Mouse (Mus musculus): Measurements from ENCODE around the gene Desi1.

DNA sequence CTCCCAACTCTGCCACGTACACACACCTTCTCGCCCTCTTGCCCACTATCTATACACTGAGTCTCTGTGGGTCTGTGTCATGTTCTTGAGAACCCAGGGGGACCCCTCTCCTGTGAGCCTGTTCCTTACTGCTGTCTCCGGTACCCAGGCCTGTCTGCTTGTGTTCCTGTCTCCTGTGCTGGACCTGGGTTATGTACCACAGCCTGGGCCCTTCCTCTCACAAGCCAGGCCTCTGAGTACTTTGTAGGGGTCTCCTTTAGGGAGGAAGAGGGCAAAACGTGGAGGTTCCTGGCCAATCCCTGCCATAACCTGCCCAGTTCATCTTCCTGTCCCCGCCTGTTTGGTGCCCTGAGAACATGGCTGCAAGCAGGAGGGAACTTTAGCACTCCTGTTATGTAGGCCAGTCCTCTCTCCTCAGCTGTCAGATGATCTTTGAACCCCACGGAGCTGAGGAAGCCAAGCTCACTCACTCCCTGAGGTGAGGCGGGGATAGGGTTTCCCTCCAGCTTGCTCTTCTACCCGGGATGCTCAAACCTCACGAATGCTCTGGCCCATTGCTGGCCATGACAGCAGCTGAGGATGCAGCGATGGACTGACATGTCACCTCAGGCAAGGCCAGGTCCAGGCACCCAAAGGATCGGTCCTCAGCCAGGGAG is 84.1 kb downstream of the Desi1 start:
- TF ChIP-seq POLR2A (IDR thresholded peaks at IDR 0.05; ENCODE audit: insufficient read length, low read depth) = no peak
- TF ChIP-seq USF1 (IDR thresholded peaks at IDR 0.05; ENCODE audit: low read depth) = no peak
- peak; percentile 73 for TF ChIP-seq POLR2AphosphoS2 (IDR thresholded peaks at IDR 0.05; ENCODE audit: insufficient read length, low read depth)
- no peak for TF ChIP-seq CEBPB (IDR thresholded peaks at IDR 0.05; ENCODE audit: insufficient read depth, poor library complexity, severe bottlenecking)
- TF ChIP-seq MYOG (IDR thresholded peaks at IDR 0.05; ENCODE audit: control insufficient read depth in 1 of 3, insufficient read depth in 1 of 3, insufficient read length in 2 of 3, low read depth in 2 of 3) = no peak
- TF ChIP-seq TCF3 (IDR thresholded peaks at IDR 0.05; ENCODE audit: insufficient read length, low read depth) = no peak
- TF ChIP-seq MAX (IDR thresholded peaks at IDR 0.05; ENCODE audit: low read depth) = no peak
- TF ChIP-seq SRF (IDR thresholded peaks at IDR 0.05; ENCODE audit: control insufficient read depth, insufficient read length, low read depth) = no peak

All from myocyte (in vitro differentiated cells).